Mouse (Mus musculus) gonadal fat pad, adult 2 months (tissue): ENCODE results near the gene Gm10065. TPM values are rescaled to one million over a fixed set of nuclear protein-coding genes. Genes with fewer than 3 reads are reported as not detected.
"Not testable (repeated sequence)": the region's sequence is repeated elsewhere in the genome, so short reads cannot be mapped to it uniquely, and the experiment has no call there.

Experiments
- DNase-seq: peaks from one replicate; pipeline ENCODE4 v3.0.0-alpha.2; 2012; ENCODE audit warnings: low read depth
- polyA plus RNA-seq: library from polyadenylated mRNA; depleted of rRNA; stranded (reverse); fragments of >200 nt; gene quantifications from 2 replicates; pipeline ENCODE4 v1.2.3, GENCODE M21; 2012; rRNA removed

Gene Gm10065
- polyA plus RNA-seq = 0.76 TPM in 1 of 2 replicates, not detected in the other

DNA sequence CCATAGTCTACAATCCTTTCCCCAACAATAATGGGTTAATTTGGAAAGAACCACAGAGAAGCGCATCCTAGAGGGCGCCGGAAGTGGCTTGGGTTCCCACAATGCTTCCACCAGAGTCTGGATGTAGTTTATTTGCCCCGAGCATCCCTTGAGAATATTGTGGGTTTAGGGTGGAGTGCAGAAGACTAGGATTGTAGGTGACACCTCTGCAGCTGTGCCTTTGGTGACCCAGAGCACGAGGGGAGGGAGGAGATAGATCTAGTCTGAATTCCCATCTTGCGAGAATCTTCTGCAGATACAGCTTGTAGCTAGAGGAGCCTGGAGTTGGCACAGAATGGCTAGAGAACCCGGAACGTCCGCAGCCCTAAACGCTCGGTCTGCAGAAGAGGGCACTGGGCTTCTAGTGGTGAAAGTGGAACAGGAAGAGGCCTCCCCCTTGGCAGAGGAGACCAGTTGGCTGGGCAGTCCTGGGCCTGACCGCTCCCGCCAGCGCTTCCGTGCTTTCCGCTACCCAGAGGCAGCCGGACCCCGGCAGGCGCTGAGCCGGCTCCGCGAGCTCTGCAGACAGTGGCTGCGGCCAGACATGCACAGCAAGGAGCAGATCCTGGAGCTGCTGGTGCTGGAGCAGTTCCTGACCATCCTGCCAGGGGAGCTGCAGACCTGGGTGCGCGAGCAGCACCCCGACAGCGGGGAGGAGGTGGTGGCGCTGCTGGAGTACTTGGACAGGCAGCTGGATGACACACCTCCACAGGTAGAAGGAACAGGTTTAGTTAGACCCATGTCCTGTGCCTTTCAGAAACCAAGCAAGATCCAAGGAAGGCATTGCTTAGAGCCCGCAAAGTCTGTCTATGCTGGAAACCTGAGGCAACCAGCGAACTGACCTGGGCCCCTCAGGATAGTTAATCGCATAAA, at the start of gene Gm10065, which contains the start of gene Zkscan4:
Gm10065 (minus strand) TSS at position 683 of the 912 bp plus-strand sequence.
Zkscan4 (plus strand) TSS at position 149 of the 912 bp plus-strand sequence.
- not testable (repeated sequence) for DNase-seq

DNA sequence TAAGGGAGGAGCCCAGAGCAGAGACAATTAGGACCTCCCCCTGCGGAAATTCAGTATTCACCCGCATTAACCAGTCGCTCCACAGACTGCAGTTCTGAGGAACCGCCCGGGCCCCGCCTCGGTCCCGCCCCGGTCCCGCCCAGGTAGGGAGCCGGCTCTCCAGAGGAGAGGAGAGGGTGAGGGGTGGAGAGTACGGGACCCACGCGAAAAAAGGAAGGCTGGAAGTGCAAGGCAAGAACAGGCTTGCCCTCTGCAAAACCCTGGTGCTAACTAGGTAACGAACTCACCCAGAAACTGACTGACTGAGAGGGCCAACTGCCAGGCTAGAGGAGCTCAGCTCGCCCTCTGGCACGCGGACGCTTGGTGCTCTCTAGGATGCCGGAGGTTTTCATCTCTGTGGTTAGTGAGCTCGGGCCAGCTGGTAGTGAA, 27.0 kb upstream of the Gm10065 start:
- no peak for DNase-seq

DNA sequence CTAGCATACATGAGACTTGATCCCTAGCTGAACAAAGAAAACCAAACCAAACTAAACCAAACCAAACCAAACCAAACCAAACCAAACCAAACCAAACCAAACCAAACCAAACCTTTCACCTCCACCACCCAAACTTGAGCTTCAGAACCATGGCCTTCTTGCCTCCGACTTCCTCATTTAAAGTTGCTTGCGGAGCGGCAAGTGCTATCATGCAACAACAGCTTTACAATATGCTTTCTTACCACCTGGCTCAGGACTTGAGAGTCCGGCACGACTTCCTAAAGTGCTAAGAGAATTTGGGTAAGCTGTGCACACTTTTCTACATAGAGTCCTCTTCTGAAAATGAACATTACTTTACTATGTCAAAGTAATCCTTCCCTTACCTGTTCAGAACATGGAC, 23.1 kb upstream of the Gm10065 start:
- DNase-seq = no peak

DNA sequence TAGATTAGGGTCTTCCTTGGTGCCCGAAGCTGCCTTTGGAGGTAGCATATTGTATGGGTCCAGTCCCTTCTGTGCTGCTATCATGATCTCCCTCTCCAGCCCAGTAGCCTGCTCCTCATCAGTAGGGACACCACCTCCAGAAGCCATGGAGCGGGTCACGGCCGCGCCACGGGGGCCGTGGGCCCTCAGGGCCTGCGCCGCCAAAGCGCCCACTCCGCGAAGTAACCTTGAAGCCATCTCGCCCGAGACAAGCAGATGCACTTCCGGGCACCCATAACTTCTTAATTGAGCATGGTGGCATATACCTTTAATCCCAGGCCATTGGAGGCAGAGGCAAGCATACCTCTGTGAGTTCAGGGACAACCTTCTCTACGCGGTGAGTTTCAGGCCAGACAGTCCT, 21.9 kb upstream of the Gm10065 start, which contains the start of gene Gm11273:
Gm11273 (minus strand) TSS at position 237 of the 400 bp plus-strand sequence.
- not testable (repeated sequence) for DNase-seq

DNA sequence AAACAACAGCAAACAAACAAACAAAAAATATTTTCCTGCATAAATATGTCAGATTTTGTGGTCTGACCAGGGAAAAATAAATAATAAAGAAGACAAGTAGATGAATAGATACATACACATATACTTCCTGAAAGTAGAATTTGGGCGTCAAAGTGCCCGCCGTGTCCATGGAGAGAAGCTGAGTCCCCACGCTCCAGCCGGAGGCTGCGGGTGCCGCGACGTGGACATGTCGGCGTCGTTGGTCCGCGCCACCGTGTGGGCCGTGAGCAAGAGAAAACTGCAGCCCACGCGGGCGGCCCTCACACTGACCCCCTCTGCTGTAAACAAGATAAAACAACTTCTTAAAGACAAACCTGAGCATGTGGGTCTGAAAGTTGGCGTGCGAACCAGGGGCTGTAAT, 15.8 kb upstream of the Gm10065 start, which contains the start of gene AK157302:
AK157302 (plus strand) TSS at position 144 of the 400 bp plus-strand sequence.
- no peak for DNase-seq

DNA sequence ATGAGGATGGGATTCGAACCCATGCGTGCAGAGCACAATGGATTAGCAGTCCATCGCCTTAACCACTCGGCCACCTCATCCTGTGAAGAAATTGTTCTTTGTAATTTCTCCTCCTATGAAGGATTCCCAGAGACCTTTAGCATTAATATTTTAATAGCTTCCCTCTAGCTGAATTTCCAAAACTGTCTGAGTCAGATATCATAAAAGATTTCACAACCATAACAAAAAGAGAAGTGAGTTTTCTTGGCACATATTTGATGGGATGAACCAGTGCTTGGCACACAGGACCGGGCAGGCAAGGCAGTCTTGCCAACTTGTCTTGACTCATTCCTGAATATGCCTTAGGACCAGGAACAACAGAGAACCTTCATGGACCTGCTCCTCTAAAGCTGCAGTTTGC, 13.6 kb upstream of the Gm10065 start:
- DNase-seq = peak; percentile 96

DNA sequence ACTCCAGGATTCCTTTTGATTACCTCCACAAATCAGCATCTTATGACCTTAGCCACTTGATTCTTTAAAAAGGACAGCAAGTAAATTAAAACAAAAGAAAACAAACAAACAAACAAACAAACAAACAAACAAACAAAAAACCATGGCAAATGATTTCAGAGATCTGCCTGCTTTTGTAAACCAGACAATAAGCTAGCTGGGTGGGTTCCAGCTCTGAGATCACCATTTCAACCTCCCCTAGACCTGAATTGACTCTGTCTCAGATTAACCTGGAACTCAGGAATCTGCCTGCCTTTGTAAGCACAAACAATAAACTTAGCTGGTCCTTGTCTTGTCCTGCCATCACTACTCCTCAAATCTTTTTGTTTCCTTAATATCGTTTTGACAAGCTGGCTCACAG, 7.6 kb upstream of the Gm10065 start:
- no peak for DNase-seq

DNA sequence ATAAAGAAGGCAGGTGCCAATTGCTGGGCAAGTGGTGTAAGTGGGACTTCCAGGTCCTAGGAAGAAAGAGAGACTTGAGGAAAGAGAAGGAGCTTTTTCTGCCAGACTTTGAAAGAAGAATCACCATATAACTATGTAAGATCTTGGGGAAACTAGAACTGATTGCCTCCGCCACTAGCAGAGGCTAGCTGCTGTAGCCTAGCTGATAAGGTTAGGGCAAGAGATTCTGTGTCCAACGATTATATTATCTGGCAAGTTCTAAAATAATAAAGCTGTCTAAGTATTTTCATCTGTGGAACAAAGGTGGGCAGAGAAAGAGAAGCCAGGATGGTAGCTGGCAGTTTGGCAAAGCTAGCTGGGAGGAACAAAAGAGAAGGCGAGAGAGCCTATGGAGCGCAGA, 6.8 kb downstream of the Gm10065 start:
- DNase-seq = no peak

DNA sequence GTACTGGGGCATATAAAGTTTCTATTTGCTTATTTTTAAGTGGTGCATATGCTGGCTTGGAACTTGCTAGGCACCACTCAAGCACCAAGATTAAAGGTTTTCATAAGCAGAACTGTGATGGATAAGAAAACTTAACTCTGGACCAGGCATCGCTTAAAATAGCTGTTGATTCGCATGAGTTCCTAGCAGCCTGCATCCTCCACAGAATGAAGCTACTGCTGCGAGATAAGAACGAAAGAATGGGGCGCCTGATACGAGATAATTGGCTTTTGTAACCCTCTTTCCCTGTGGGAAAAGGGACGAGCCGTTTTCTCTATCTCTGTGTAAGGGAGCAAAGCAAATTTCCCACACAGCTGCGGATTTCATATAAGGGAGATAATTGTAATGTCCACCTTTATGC, 10.1 kb downstream of the Gm10065 start:
- no peak for DNase-seq

DNA sequence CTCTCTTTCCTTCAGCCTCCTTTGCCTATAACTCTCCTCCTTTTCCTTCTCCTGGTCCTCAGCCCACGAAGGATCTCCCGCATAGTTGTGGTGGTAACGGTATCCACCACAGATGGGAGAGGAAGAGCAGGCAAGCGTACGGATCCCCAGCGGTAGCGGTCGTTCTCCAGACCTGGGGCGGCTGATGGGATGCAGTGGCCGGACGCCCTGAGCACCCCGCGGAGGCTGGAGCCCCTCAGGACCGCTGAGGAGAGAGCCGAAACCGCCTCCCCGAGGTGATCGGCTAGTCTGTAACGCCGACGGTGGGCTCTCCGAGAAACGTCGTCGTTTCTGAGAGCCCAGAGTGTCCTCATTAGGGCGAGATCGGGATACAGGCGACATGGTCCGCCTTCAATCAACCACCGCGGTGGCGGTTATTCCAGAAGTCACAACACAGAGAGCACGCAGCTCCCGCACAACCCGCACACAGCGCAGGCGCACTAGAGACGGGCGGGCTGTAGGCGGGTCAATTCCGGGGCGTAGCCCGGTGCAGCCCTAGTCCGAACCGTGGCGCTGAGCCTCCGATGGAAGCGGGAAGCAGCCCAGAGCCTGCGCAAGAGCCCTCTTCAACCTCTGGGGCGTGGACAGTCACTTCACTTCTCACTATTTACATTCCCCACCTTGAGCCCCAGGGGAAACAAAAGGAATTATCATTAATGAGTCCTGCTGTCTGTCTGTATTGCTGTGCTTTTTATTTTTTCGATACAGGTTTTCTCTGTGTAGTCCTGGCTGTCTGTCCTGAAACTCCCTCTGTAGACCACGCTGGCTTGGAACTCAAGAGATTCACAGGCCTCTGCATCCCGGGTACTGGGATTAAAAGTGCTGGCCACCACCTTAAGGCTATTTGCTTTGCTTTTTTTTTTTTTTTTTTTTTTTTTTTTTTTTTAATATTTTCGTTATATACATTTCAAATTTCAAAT, 10.9 kb downstream of the Gm10065 start, which contains the start of gene Nkapl:
Nkapl (minus strand) TSS at position 449 of the 959 bp plus-strand sequence.
- DNase-seq = no peak

DNA sequence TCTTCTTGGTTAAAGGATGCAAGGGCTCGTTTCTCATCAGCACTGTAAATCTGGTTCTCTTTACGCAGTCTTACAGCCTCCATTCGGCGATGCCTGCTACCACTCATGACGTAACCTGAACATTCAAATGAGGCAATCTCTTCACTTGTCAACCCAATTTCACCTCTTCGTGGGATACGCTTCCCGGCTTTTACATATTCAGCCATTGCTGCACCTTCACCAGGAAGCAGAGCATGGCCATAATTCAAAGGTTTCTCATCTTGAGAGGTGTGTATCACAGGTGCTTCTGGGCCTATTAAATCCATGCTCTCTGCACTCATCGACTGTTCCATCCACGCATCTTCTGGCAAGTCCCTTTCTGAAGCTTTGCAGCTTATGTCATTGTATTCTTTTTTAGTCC, 11.9 kb downstream of the Gm10065 start:
- DNase-seq = no peak

DNA sequence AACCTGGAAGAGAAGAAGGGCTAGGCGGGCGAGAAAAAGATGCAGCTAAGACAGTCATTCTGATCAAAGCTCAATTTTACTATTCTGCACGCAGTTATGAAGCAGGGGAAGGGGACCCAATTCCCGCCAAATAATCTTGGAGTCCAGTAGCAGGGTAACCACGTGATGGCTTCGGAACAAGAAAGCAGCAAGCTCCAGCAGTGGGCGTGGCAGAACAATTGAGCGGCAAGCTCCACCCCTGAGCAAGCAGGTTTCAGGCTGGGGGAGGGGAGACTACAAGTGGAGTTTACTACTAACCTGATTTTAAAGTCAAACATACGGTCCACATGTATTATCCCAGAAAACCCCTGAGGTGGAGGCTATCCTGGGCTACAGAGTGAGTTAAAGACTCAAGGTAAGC, 16.7 kb downstream of the Gm10065 start:
- DNase-seq = not testable (repeated sequence)

DNA sequence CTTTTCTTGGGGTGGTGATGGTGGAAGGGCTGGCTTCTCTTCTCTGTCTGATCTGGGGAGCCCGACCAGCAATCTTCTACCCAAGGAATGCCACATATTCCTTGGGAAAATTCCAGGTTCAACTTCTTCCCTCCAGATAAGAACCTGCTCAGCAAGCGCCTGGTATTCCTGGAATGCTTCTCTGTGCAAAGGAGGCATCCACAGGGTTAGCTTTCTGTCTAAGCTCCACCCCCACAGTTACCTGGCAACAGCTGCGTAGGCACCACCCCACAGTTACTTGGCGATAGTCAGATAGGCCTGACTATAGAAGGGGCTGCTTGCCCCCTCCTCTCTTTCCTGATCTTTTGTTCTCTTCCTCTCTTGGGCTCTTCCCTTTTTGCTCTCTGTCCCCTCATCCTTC, 22.9 kb downstream of the Gm10065 start:
- DNase-seq = no peak

DNA sequence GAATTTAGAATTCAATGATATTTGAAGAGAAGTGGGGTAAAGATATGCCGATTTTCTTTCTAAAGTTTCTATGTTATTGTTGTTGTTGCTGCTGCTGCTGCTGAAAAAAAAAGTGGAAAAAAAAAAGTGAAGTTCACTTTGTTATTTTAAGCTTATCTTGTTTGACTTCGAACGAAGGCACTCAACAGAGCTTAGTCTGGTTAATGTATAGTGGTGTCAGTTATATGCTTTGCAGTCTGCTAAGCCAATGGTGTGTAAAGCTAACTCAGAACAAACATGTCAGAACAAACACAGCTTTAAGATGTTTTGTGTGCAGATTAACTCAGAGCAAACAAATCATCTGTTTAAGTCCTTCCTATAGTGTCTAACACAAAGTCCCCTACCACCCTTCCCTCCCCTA, 25.1 kb downstream of the Gm10065 start:
- DNase-seq = no peak

DNA sequence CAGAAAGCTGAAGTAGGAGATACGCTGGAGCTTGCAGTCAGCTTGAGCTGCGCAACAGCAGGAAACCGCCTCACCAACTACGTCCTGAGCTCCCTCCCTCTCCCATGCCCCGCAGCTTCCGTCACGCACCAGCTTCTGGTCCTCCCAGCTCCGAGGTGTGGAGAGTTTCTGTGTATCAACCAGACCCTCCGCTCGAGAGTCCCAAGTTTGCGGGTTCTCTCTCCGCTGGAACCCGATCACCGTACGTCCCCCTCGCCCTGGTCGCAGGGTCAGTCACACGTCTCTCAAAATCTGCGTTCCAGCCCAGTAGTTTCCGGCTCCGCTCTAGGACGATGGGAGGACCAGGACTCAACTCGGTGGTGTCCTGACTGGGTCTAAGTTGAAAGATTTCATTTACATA, 25.8 kb downstream of the Gm10065 start, which contains the start of gene Zscan26:
Zscan26 (minus strand) TSS at position 282 of the 400 bp plus-strand sequence.
- no peak for DNase-seq

DNA sequence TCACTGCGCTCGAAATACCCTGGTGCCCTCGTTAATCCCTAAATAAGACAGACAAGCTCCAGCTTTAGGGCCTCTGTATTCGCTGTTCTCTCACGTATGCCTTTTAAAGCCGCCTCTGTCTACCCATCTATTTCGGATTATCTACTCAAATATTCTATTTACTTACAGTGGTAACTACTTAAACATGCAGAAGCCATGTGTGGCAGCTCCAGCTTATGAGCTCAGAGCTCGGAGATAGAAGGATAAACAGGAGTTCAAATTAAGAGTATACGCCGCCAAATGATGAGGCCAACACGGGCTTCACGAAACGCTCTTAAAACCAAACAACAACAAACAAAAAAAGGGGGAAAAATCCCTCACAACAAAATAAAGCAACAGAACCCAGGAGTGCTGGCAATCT, 26.2 kb downstream of the Gm10065 start:
- no peak for DNase-seq

DNA sequence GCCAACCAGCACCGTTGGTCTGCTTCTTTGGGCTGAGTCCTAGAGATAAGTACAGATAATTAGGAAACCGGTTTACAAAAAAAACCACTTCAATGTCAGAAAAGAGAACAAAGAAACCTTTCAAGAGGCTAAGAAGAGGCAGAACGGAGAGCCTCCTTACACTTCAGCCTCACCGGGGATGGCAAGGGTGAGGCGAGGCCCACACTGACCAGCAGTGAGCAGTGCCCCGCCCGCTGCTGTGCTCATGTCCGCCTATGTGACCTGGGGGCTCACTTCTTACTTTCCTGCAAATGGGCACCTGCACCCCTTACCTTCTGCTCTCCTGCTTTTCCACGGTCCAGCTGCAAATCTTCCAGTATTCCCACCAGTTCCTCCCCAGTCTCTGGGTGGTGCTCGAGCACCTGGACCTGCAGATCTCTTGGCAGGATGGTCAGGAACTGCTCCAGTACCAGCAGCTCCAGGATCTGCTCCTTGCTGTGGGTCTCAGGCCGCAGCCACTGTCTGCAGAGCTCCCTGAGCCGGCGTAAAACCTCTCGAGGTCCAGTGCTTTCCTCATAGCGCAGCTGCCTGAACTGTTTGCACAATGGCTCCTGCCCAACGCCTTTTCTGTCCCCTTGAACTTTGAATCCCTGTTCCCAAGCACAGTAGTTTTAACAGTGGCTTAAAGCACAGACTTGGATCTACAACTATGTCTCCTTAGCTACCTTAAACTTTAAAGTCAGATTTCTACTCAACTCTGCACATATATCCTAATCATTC, 31.2 kb downstream of the Gm10065 start:
- DNase-seq = no peak

DNA sequence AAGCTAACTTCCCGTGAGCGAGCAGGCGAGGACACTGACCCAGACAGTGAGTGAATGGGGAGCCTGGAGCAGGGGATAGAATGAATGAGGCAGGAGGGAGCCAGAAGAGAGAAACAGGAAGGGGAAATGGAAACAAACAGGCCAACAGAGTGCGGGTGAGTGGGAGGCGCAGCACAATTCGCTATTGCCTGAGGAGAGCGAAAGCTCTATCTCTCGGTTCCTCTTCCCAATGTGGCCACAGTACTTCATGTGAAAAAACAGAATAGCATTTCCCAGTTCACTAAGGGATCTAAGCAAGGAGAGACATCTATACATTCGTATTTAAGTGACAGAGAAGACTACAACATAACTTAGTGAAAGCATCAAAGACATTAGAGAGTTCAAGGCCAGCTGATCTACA, 32.4 kb downstream of the Gm10065 start:
- DNase-seq = no peak

DNA sequence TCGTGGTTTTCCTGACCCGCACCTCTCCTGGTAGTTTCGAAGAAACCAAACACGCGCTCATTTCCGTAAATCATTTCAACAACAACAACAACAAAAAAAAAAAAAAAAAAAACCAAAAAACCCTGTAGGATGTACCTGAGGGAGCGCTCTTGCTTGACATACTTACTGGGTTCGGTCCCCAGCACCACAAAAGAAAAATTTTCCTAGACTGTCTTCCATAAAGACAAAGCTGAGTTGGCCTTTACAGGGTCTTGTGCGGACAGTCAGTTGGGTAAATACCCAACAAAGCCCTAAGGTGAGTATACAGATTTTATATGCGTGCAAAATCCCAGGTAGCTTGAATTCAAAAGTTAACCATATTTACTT, 38.1 kb downstream of the Gm10065 start:
- no peak for DNase-seq

DNA sequence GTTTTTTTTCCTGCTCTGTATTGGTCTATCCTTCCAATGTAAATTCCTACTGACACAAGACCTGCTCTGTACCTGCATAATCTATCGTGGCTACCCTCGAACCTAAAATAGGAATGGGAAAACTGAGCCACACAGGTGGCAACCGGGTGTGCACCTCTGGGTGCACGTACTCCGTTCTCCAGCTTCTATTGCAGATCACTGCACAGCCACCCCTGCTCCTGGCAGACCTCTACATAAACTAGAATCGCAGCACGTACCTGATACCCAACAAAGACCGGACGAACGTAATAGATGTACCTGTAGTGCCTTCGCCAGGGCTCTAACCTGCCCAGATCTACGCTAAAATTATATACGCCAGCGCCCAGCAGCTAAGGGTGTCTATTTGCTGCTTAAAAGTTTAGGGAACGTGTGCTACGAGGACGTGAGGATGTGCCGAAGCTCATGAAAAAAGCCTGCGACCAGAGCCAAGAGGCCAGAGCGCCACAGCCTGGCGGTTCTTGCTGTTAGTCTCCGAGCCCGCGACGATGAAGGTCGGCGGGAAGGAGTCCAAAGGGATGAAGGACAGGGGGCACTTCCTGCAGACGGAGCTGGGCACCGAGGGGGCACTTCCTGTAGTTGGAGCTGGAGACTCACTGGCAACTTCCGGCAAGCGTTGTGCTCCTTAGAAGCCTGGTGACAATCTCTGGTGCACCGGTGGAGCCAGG, 38.6 kb downstream of the Gm10065 start, which contains the start of gene Pgbd1:
Pgbd1 (minus strand) TSS at position 556 of the 704 bp plus-strand sequence.
- DNase-seq = no peak
